23 mouse cellular contexts compared by ENCODE assay signal in genomic region chr6:88635881-88636754, GRCm38 (mm10). TPM values are rescaled to one million over a fixed set of nuclear protein-coding genes. Genes with fewer than 3 reads are reported as not detected.
A peak's percentile ranks its signal among the peaks of the same experiment; 100 is the strongest.
DNase-seq lines count a peak whose midpoint lies in the region; ATAC-seq and TF ChIP-seq lines count a peak whose summit lies in the region.
"Had no signal": no experiment of that assay in that cellular context is flagged by ENCODE, and none has a peak within 500 bp of the region (broad histone marks: within the 10 kb centered on the region; RNA-seq: fewer than 3 reads in every experiment).

No protein-coding gene starts in this region.

- peak overlapping the region; percentile 10 for H3K4me3 ChIP-seq in liver, embryonic 13.5 days (replicated peaks)
- H3K4me3 ChIP-seq in stomach, postnatal 0 days (ENCODE audit: low read depth, low read length), result no peak overlapping the region
- H3K4me3 ChIP-seq in hindbrain, embryonic 14.5 days (replicated peaks; ENCODE audit: low read length), result no peak overlapping the region
- H3K4me3 ChIP-seq: embryonic facial prominence, embryonic 15.5 days; gastrocnemius, adult 2 months; heart, embryonic 15.5 days; hindbrain, embryonic 10.5 days; myocyte; neural tube, embryonic 15.5 days had no signal

- peak overlapping the region; percentile 59 for H3K4me2 ChIP-seq in liver, embryonic 13.5 days
- no peak overlapping the region for H3K4me2 ChIP-seq in stomach, postnatal 0 days (replicated peaks; ENCODE audit: low read depth)
- no peak overlapping the region for H3K4me2 ChIP-seq in hindbrain, embryonic 14.5 days (replicated peaks)
- H3K4me2 ChIP-seq: embryonic facial prominence, embryonic 15.5 days; heart, embryonic 15.5 days; neural tube, embryonic 15.5 days had no signal

- peak overlapping the region; percentile 92 for H3K27ac ChIP-seq in liver, embryonic 13.5 days
- H3K27ac ChIP-seq in stomach, postnatal 0 days (replicated peaks), result no peak overlapping the region
- H3K27ac ChIP-seq in hindbrain, embryonic 14.5 days, result no peak overlapping the region
- H3K27ac ChIP-seq: embryonic facial prominence, embryonic 15.5 days; gastrocnemius, adult 2 months; heart, embryonic 15.5 days; hindbrain, embryonic 10.5 days; neural tube, embryonic 15.5 days had no signal

- TF ChIP-seq EP300 in stomach, postnatal 0 days (optimal IDR thresholded peaks at IDR 0.05), result no peak

- H3K9ac ChIP-seq in liver, embryonic 13.5 days, result peak overlapping the region; percentile 60; the same call in 1 of the 2 replicates
- no peak overlapping the region for H3K9ac ChIP-seq in stomach, postnatal 0 days (ENCODE audit: low read length)
- no peak overlapping the region for H3K9ac ChIP-seq in hindbrain, embryonic 14.5 days
- H3K9ac ChIP-seq: embryonic facial prominence, embryonic 15.5 days; heart, embryonic 15.5 days; neural tube, embryonic 15.5 days had no signal

- ATAC-seq in liver, embryonic 13.5 days (ENCODE audit: low read depth), result peak; percentile 84
- no peak for ATAC-seq in stomach, postnatal 0 days (ENCODE audit: low FRiP score, low TSS enrichment)
- no peak for ATAC-seq in hindbrain, embryonic 14.5 days (ENCODE audit: low FRiP score)
- ATAC-seq: forebrain, embryonic 14.5 days; inflammation-experienced regulatory T-cells, adult 6 months had no signal

- TF ChIP-seq CTCF in stomach, postnatal 0 days (IDR thresholded peaks at IDR 0.05; ENCODE audit: low read depth), result no peak

- peaks cover 95% of the 10 kb centered on the region for H3K4me1 ChIP-seq in liver, embryonic 13.5 days (replicated peaks)
- no peaks in the 10 kb centered on the region for H3K4me1 ChIP-seq in stomach, postnatal 0 days (replicated peaks; ENCODE audit: control insufficient read depth, insufficient read depth)
- H3K4me1 ChIP-seq in hindbrain, embryonic 14.5 days (replicated peaks; ENCODE audit: control insufficient read depth, insufficient read depth, low read length), result peaks cover 14% of the 10 kb centered on the region

- H3K27me3 ChIP-seq in liver, embryonic 13.5 days, result no peaks in the 10 kb centered on the region
- H3K27me3 ChIP-seq in stomach, postnatal 0 days (ENCODE audit: control insufficient read depth, insufficient read depth, low read length), result no peaks in the 10 kb centered on the region
- no peaks in the 10 kb centered on the region; the same call in 1 of the 2 replicates for H3K27me3 ChIP-seq in hindbrain, embryonic 14.5 days (ENCODE audit: control insufficient read depth, insufficient read depth, low read length)
- H3K27me3 ChIP-seq: embryonic facial prominence, embryonic 15.5 days; heart, embryonic 15.5 days; neural tube, embryonic 15.5 days had no signal

- 0 out of 2 replicates have a peak, but pooled peaks cover 13% of the 10 kb centered on the region for H3K9me3 ChIP-seq in liver, embryonic 13.5 days (replicated peaks)
- no peaks in the 10 kb centered on the region for H3K9me3 ChIP-seq in stomach, postnatal 0 days (ENCODE audit: control insufficient read depth, low read length)
- H3K9me3 ChIP-seq in hindbrain, embryonic 14.5 days (ENCODE audit: control insufficient read depth, low read length), result 0 out of 2 replicates have a peak, but pooled peaks cover 7% of the 10 kb centered on the region
- H3K9me3 ChIP-seq: embryonic facial prominence, embryonic 15.5 days; heart, embryonic 15.5 days; neural tube, embryonic 15.5 days had no signal

- 50% methylated on average over 6 of the region's 6 CpGs for WGBS in liver, embryonic 13.5 days (ENCODE audit: insufficient replicate concordance)
- 83% methylated on average over 6 of the region's 6 CpGs for WGBS in stomach, postnatal 0 days
- WGBS in hindbrain, embryonic 14.5 days, result 92% methylated on average over 6 of the region's 6 CpGs

- no peaks in the 10 kb centered on the region for H3K36me3 ChIP-seq in liver, embryonic 13.5 days
- no peaks in the 10 kb centered on the region for H3K36me3 ChIP-seq in stomach, postnatal 0 days (ENCODE audit: control insufficient read depth, insufficient read depth, low read length)
- H3K36me3 ChIP-seq in hindbrain, embryonic 14.5 days (replicated peaks; ENCODE audit: control insufficient read depth, insufficient read depth), result no peaks in the 10 kb centered on the region
- H3K36me3 ChIP-seq: embryonic facial prominence, embryonic 15.5 days; heart, embryonic 15.5 days; hindbrain, embryonic 10.5 days; neural tube, embryonic 15.5 days had no signal

- peak; percentile 29 for DNase-seq in spleen, adult 12 weeks (ENCODE audit: low spot score)
- no peak for DNase-seq in spleen, adult 18-20 months
- peak; percentile 77 for DNase-seq in c-Kit-positive CD71-positive TER-119-positive erythroid progenitor cells, embryonic 14.5 days (ENCODE audit: low spot score)
- DNase-seq in liver, embryonic 13.5 days, result peak; percentile 68
- DNase-seq in spleen, postnatal 36 days (ENCODE audit: low spot score in 2 of 2), result peak; percentile 8 to 57
- no peak for DNase-seq in stomach, postnatal 0 days (ENCODE audit: low spot score)
- no peak for DNase-seq in adrenal gland, adult 2 months
- DNase-seq in hindbrain, embryonic 14.5 days (ENCODE audit: low spot score), result no peak
- DNase-seq: adrenal gland, adult 8-10 months; cerebellum, adult 9-11 months; embryo, embryonic 11 days; gastrocnemius, adult 2 months; heart, adult 18-20 months; layer of hippocampus, postnatal 36 days; midbrain, embryonic 14.5 days; thymus, postnatal 14 days had no signal

RNA-seq across cellular contexts. Expression of gene Kbtbd12, which starts 1.6 kb away (rescaled TPM):
- polyA plus RNA-seq in liver, embryonic 13.5 days (2015; fragmentation: Nextera tagmentation; extraction: Ambion mirVana), result 1.1 and 1.6 TPM in 2 replicates
- 0.28 and 0.62 TPM in 2 replicates for polyA plus RNA-seq in stomach, postnatal 0 days (2015; fragmentation: Nextera tagmentation; extraction: Ambion mirVana)
- total RNA-seq in adrenal gland, adult 2 months (2021), result 1 to 10 TPM in 1 of 2 experiments, under 1 TPM in 1; 0.84 to 1.1 TPM
- 0.06 TPM in 1 of 2 replicates, not detected in the other for polyA plus RNA-seq in adrenal gland, adult 2 months (2012; rRNA removed)
- 0.62 TPM in 1 of 2 replicates, not detected in the other for polyA plus RNA-seq in hindbrain, embryonic 14.5 days (2014; fragmentation: Nextera tagmentation; extraction: Ambion mirVana)
- polyA plus RNA-seq: hindbrain, embryonic 10.5 days; inflammation-experienced regulatory T-cells, adult 6 months had no signal

Comparison
In these comparisons a context has a peak if more than half of its experiments do, and no peak if none do; other contexts are left out.
1. DNase-seq: peak in spleen, adult 12 weeks (single experiment), c-Kit-positive CD71-positive TER-119-positive erythroid progenitor cells, embryonic 14.5 days (single experiment), liver, embryonic 13.5 days (single experiment) and spleen, postnatal 36 days (2 of 2); none in spleen, adult 18-20 months (0 of 2), stomach, postnatal 0 days (single experiment), adrenal gland, adult 2 months (single experiment) and hindbrain, embryonic 14.5 days (single experiment).